Mouse (Mus musculus): Measurements from ENCODE around the gene Tead2. TPM values are rescaled to one million over a fixed set of nuclear protein-coding genes. Genes with fewer than 3 reads are reported as not detected.
A peak's percentile ranks its signal among the peaks of the same experiment; 100 is the strongest.

Gene Tead2
- polyA plus RNA-seq, 1 experiment from 2014 or later: 26.8 TPM

DNA sequence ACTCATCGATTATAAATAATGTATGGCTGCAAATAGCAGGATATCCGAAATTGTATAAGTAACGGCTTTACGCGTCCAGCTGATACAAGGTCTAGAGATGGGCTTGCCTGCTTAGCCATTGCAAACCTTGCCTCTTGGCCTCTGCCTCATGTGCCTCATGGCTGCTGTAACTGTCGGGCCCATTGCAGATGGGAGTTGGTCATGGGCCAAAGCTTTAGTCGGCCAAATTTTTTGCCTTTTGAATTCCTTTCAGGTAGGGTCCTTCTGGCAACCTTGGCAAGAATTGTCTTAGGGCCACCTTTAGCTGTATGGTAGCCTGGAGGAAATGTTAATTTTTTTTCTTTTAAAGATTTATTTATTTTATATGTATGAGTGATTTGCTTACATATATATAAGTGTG is 9.3 kb downstream of the Tead2 start:
- Histone ChIP-seq H3K36me3 (ENCODE audit: control insufficient read depth, insufficient read depth, low read length) (peaks cover 24% of the 10 kb centered on the region), H3K27ac (replicated peaks) (no peak overlapping the region), H3K9me3 (ENCODE audit: control insufficient read depth, low read length) (no peaks in the 10 kb centered on the region), H3K9ac (ENCODE audit: low read length) (no peak overlapping the region), H3K4me1 (replicated peaks; ENCODE audit: control insufficient read depth, insufficient read depth) (no peaks in the 10 kb centered on the region), H3K27me3 (ENCODE audit: control insufficient read depth, insufficient read depth, low read length) (no peaks in the 10 kb centered on the region), H3K4me3 (ENCODE audit: low read depth, low read length) (no peak overlapping the region), H3K4me2 (replicated peaks; ENCODE audit: low read depth) (no peak overlapping the region)
- 91% methylated on average over 7 of the region's 7 CpGs for WGBS
- TF ChIP-seq CTCF (IDR thresholded peaks at IDR 0.05; ENCODE audit: low read depth): no peak
- TF ChIP-seq EP300 (optimal IDR thresholded peaks at IDR 0.05): no peak
- no peak for DNase-seq (ENCODE audit: low spot score)
- no peak for ATAC-seq (ENCODE audit: low FRiP score, low TSS enrichment)

DNA sequence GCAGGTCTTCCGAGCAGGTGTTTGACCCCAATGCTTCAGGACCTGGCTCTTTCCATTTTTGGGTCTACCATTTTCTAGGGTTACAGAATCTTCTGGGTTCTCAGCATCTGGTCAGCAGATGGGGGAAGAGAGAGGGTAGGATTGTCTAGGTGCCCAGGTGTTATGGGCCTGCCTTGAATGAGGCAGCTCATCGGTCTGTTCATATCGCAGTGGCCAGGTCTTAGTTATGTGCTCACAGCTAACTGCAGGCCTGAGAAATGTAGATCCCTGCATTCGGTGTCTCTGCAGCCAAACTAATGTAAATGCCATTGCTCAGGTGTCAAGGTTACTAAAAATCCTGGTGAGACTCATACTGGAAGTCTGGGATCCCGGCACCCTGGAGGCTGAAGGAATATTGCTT is 10.9 kb downstream of the Tead2 start:
- 96% methylated on average over 5 of the region's 5 CpGs for WGBS
- DNase-seq (ENCODE audit: low spot score) (no peak), ATAC-seq (ENCODE audit: low FRiP score, low TSS enrichment) (no peak)
- Histone ChIP-seq H3K4me2 (replicated peaks; ENCODE audit: low read depth) (no peak overlapping the region), H3K4me3 (ENCODE audit: low read depth, low read length) (no peak overlapping the region), H3K27ac (replicated peaks) (no peak overlapping the region), H3K27me3 (ENCODE audit: control insufficient read depth, insufficient read depth, low read length) (no peaks in the 10 kb centered on the region), H3K36me3 (ENCODE audit: control insufficient read depth, insufficient read depth, low read length) (peaks cover 16% of the 10 kb centered on the region), H3K9ac (ENCODE audit: low read length) (no peak overlapping the region), H3K4me1 (replicated peaks; ENCODE audit: control insufficient read depth, insufficient read depth) (no peaks in the 10 kb centered on the region), H3K9me3 (ENCODE audit: control insufficient read depth, low read length) (no peaks in the 10 kb centered on the region)
- TF ChIP-seq EP300 (optimal IDR thresholded peaks at IDR 0.05) (no peak), CTCF (IDR thresholded peaks at IDR 0.05; ENCODE audit: low read depth) (no peak)

DNA sequence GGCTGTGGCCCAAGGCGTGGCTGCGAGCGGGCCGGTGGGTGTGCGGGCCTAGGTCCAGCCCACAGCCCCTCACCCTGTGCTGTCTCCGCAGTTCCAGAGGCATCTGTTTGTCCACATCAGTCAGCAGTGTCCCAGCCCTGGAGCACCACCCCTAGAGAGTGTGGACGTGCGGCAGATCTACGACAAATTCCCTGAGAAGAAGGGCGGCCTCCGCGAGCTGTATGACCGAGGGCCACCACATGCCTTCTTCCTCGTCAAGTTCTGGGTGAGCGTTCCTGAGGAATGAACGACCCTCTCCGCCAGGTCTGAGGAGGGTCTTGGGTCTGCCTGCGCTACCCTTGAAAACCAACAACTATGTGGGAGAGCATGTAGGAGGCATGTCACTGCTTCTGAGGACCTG is 13.0 kb downstream of the Tead2 start:
- DNase-seq (ENCODE audit: low spot score): peak; percentile 11
- Histone ChIP-seq H3K9me3 (ENCODE audit: control insufficient read depth, low read length) (no peaks in the 10 kb centered on the region), H3K4me2 (replicated peaks; ENCODE audit: low read depth) (no peak overlapping the region), H3K4me1 (replicated peaks; ENCODE audit: control insufficient read depth, insufficient read depth) (no peaks in the 10 kb centered on the region), H3K27ac (replicated peaks) (no peak overlapping the region), H3K9ac (ENCODE audit: low read length) (no peak overlapping the region), H3K36me3 (ENCODE audit: control insufficient read depth, insufficient read depth, low read length) (peaks cover 15% of the 10 kb centered on the region), H3K4me3 (ENCODE audit: low read depth, low read length) (no peak overlapping the region), H3K27me3 (ENCODE audit: control insufficient read depth, insufficient read depth, low read length) (no peaks in the 10 kb centered on the region)
- no peak for ATAC-seq (ENCODE audit: low FRiP score, low TSS enrichment)
- no peak for TF ChIP-seq CTCF (IDR thresholded peaks at IDR 0.05; ENCODE audit: low read depth)
- no peak for TF ChIP-seq EP300 (optimal IDR thresholded peaks at IDR 0.05)
- WGBS: 95% methylated on average over 18 of the region's 18 CpGs

DNA sequence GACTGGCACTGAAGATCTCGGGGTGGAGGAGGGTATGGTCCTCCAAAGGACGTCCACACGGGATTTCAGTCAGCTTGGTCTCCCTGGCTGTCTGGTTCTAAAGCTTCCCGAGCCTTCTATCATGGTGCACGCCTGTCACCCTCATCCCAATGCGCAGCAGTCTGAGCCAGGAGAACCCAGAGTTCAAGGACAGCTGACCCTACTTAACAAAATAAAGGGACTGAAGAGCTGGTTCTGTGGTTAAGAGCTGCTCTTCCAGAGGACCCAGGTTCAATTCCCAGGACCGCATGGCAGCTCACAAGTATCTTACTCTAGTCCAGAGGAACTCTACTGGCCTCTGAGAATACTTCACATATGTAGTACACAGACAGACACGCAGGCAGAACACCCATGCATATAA is 13.5 kb downstream of the Tead2 start:
- Histone ChIP-seq H3K27ac (replicated peaks) (no peak overlapping the region), H3K36me3 (ENCODE audit: control insufficient read depth, insufficient read depth, low read length) (peaks cover 12% of the 10 kb centered on the region), H3K4me2 (replicated peaks; ENCODE audit: low read depth) (no peak overlapping the region), H3K27me3 (ENCODE audit: control insufficient read depth, insufficient read depth, low read length) (no peaks in the 10 kb centered on the region), H3K4me1 (replicated peaks; ENCODE audit: control insufficient read depth, insufficient read depth) (peaks cover 1% of the 10 kb centered on the region; the same call in 1 of the 2 replicates), H3K9me3 (ENCODE audit: control insufficient read depth, low read length) (no peaks in the 10 kb centered on the region), H3K4me3 (ENCODE audit: low read depth, low read length) (no peak overlapping the region), H3K9ac (ENCODE audit: low read length) (no peak overlapping the region)
- DNase-seq (ENCODE audit: low spot score): no peak
- 90% methylated on average over 8 of the region's 8 CpGs for WGBS
- TF ChIP-seq CTCF (IDR thresholded peaks at IDR 0.05; ENCODE audit: low read depth) (no peak), EP300 (optimal IDR thresholded peaks at IDR 0.05) (no peak)
- ATAC-seq (ENCODE audit: low FRiP score, low TSS enrichment): no peak

DNA sequence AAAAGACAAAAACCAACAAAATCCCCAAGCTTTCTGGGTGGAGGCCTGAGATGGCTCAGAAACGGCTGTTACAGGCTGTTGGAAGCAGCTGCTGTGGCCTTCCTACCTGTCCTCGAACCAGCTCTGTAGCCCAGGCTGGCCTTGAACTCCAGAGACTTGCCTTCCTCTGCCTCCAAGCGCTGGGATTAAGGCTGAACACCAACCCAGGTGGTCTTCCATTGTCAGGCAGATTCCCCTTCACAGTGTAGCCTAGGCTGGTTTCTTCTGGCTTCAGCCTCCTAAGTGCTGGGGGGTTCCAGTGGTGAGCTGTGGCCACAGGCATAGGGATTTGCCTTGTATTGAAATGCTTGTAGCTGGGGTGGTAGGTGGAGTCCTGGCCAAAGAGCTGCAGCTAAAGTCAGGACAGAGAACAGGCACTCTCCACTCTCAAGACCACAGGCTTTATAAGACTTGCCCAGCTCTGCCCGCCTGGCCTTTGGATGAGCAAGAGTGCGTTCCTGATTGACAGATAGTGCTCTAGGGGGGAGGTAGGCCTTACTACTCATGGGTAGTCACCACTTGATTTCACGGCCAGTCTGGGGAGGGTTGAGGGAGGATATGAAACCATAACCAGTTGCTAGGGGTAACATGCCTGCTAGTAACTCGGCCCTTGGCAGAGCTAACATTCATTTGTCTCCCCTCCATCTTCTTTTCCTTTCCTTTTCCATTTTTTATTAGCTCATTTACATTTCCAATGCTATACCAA is 14.1 kb downstream of the Tead2 start:
- Histone ChIP-seq H3K4me3 (ENCODE audit: low read depth, low read length) (no peak overlapping the region), H3K27me3 (ENCODE audit: control insufficient read depth, insufficient read depth, low read length) (no peaks in the 10 kb centered on the region), H3K9ac (ENCODE audit: low read length) (no peak overlapping the region), H3K9me3 (ENCODE audit: control insufficient read depth, low read length) (no peaks in the 10 kb centered on the region), H3K36me3 (ENCODE audit: control insufficient read depth, insufficient read depth, low read length) (peaks cover 10% of the 10 kb centered on the region), H3K4me2 (replicated peaks; ENCODE audit: low read depth) (no peak overlapping the region), H3K27ac (replicated peaks) (no peak overlapping the region), H3K4me1 (replicated peaks; ENCODE audit: control insufficient read depth, insufficient read depth) (peaks cover 7% of the 10 kb centered on the region; the same call in 1 of the 2 replicates)
- TF ChIP-seq CTCF (IDR thresholded peaks at IDR 0.05; ENCODE audit: low read depth): no peak
- no peak for TF ChIP-seq EP300 (optimal IDR thresholded peaks at IDR 0.05)
- no peak for DNase-seq (ENCODE audit: low spot score)
- ATAC-seq (ENCODE audit: low FRiP score, low TSS enrichment): no peak
- 88% methylated on average over 7 of the region's 7 CpGs for WGBS

DNA sequence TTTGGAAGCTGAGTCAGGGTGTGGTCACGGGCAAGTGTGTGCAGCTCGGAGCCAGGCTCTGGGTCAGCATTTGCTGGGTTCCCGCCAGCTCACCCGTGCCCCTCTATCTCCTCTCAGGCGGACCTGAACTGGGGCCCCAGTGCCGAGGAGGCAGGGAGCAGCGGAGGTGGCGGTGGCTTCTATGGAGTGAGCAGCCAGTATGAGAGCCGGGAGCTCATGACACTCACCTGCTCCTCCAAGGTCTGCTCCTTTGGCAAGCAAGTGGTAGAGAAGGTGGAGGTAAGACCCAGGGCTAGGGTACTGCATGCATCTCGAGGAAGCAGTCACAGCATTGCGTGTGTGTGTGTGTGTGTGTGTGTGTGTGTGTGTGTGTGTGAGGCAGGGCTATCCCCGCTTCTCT is 15.6 kb downstream of the Tead2 start:
- 81% methylated on average over 12 of the region's 12 CpGs for WGBS
- no peak for DNase-seq (ENCODE audit: low spot score)
- no peaks in the 10 kb centered on the region for H3K27me3 ChIP-seq (ENCODE audit: control insufficient read depth, insufficient read depth, low read length)
- H3K4me2 ChIP-seq (replicated peaks; ENCODE audit: low read depth): no peak overlapping the region
- no peak overlapping the region for H3K4me3 ChIP-seq (ENCODE audit: low read depth, low read length)
- TF ChIP-seq EP300 (optimal IDR thresholded peaks at IDR 0.05) (no peak), CTCF (IDR thresholded peaks at IDR 0.05; ENCODE audit: low read depth) (no peak)
- H3K9ac ChIP-seq (ENCODE audit: low read length): no peak overlapping the region
- no peak for ATAC-seq (ENCODE audit: low FRiP score, low TSS enrichment)
- H3K36me3 ChIP-seq (ENCODE audit: control insufficient read depth, insufficient read depth, low read length): peaks cover 3% of the 10 kb centered on the region; the same call in 1 of the 2 replicates
- H3K4me1 ChIP-seq (replicated peaks; ENCODE audit: control insufficient read depth, insufficient read depth): peaks cover 9% of the 10 kb centered on the region; the same call in 1 of the 2 replicates
- H3K9me3 ChIP-seq (ENCODE audit: control insufficient read depth, low read length): no peaks in the 10 kb centered on the region
- H3K27ac ChIP-seq (replicated peaks): no peak overlapping the region

All from stomach, postnatal 0 days (tissue).